Mouse (Mus musculus): ENCODE measurements around the gene B230217C12Rik.
A peak's percentile ranks its signal among the peaks of the same experiment; 100 is the strongest.
"Not testable (repeated sequence)": the region's sequence is repeated elsewhere in the genome, so short reads cannot be mapped to it uniquely, and the experiment has no call there.

B230217C12Rik gene

GRCm38 (mm10) chr11:97826414-97826813 lies 14.2 kb upstream of the B230217C12Rik start:
- peak in 1 of 2 experiments; percentile 54 for DNase-seq

DNA sequence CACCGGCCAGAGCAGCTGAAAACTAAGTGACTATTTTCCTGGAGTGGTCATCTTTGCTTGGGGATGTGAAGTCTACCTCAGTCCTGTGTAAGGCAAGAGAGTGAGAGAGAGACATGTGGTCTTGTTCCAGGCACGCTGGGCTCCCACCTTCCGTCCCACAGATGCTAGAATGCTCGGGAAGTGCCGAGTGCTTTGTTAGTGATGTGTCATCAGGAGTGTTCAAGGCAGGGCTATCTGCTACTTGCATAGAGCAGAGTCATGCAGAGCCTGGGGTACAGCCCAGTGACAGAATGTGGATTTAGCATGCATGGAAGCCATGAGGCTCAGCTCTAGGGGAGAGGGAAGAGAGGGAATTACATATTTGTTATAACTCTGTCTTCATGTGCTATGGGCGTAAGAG lies 12.9 kb upstream of the B230217C12Rik start:
- DNase-seq = peak in 1 of 2 experiments; percentile 10

GRCm38 (mm10) chr11:97829365-97829764 lies 11.2 kb upstream of the B230217C12Rik start:
- DNase-seq = no peak

- DNase-seq = peak in 1 of 2 experiments; percentile 58
These were observed 10.6 kb upstream of the B230217C12Rik start for GRCm38 (mm10) chr11:97829913-97830476.

DNA sequence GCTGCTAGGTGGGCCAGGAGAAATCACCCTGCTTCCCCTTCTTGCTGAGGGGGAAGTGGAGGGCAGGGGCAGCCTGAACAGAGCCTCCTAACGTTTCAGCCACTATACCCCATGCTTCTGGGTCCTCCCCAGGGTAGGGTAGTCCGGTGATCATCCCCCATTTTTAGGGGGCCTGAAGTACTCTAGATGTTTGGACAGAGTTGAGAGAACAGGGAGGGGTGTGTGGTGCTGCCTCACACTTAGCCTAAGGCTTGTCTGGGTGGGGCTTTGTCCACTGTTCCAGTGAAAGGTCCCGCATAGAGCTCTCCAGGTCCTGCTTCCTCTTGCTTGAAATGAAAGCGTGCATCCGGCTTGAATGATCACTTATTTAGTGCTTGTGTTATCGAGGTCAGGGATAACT lies 10.1 kb upstream of the B230217C12Rik start:
- DNase-seq = no peak

DNA sequence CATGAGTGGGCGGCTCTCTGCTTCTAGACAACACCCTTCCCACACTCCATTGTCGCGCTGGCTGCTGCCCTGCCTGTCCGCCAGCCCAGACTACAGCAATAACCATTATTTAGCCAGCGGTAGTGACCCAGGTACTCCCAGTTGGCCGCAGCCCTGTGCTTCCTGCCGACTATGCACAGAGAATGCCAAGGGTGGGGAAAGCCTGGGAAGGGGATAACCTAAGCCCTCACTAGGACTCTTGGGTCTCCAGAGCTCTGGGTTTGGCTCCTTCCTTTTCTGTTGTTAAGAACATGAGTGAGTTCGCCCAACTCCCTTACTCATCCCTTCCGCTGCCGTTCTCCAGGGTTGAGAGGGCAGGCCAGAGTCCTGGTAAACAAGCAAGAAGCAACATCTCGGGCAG lies 8.6 kb upstream of the B230217C12Rik start:
- no peak for DNase-seq

DNA sequence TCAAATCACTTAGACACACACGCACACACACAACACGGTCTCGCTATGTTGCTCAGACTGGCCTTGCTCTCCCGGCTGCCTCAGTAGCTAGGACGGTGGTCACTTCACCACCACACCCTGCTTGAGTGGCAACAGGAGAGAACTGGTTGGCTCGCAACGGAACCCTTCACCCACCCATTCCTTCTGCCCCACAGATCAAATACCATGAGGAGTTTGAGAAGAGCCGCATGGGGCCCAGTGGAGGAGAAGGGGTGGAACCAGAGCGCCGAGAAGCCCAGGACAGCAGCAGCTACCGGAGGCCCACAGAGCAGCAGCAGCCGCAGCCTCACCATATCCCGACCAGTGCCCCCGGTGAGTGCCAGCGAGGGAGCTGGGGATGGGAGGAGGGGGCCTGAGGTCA lies 7.2 kb upstream of the B230217C12Rik start:
- no peak for DNase-seq

DNA sequence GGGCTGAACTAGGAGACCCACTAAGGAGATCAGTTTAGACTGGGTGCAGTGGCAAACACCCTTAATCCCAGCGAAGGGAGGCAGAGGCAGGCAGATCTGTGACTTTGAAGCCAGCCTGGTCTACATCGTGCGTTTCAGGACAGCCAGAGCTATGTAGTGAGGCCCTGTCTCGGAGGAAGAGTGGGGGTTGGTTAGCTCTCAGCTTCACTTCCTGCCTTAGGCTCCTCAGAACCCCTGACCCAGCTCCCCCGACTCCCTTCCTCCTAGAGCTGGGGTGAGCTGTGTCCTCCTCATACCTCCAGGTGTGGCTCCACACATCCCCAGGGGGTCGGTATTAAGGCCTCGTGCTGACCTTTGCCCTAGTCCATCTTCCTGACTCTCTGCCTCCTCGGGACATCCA lies 4.0 kb upstream of the B230217C12Rik start:
- peak in 1 of 2 experiments; percentile 3 for DNase-seq

DNA sequence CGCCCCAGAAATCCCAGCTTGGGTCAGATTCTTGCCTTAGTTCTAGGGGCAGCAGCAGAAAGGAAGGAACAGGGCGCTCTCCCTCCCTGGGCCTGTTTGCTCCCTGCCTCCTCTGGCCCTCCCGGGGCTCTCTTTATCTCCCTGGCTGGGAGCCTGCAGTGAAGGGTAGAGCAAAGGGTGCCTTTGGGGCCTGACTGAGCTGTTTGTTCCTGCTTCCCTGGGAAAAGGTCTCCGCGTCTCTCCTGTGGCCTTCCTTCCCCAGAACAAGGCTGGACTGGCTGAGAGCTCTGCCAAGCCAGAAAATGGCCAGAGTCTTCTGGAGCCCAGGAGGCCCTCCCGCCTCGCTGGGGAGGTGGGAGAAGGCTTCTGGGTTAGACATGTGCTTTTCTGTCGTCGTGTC lies 3.5 kb upstream of the B230217C12Rik start:
- DNase-seq = not testable (repeated sequence)

DNA sequence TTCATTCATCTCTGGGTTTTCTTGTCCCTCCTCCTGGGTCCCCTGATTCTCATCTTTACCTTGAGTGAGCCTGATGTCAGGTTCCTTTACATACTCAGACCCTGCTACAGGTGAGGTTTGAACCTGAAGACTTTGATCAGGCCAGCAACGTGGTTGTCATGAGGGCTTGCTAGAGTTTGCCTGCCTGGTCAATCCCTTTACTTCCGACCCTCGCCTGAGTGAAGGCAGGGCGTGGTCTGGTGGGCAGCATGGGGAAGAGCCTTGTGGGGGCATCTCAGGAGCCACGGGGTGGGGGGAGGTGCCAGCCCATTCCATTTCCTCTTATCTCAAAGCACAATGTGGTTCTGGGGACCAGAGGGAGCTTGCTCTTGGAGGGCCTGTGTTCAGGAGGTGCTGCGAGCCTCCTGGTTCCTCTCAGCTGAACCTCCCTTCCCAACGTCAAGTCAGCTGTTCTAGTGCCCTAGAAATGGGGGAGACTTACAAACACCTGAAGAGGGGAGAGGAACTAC lies 2.9 kb upstream of the B230217C12Rik start:
- DNase-seq = no peak

GRCm38 (mm10) chr11:97838779-97839440 lies 1.7 kb upstream of the B230217C12Rik start:
- no peak for DNase-seq

GRCm38 (mm10) chr11:97839441-97840134 lies 992 bp upstream of the B230217C12Rik start:
- DNase-seq = no peak

GRCm38 (mm10) chr11:97840135-97840490 lies 467 bp upstream of the B230217C12Rik start:
- DNase-seq = no peak

- peak; percentile 58 to 66 for DNase-seq
These were observed 546 bp downstream of the B230217C12Rik start for GRCm38 (mm10) chr11:97840991-97841661.

DNA sequence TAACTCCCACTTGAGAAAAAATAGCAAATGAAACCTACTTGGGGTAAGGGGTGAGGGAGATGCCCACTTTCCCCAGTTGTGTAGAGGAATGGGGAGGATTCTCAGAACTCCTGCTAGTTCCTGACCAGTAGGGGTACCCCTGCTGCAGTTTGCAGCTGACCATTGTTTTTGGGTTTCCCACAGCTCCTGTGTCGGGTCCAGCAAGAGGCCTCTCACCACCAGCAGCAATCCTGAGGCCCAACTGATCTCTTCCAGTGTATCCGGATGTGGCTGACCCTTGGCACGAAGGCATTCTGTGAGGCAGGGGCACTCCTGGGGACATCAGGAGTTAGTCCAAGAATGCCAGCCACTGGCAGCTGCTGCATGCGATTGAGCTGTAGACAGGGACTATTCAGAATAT lies 1.4 kb downstream of the B230217C12Rik start:
- DNase-seq = no peak

DNA sequence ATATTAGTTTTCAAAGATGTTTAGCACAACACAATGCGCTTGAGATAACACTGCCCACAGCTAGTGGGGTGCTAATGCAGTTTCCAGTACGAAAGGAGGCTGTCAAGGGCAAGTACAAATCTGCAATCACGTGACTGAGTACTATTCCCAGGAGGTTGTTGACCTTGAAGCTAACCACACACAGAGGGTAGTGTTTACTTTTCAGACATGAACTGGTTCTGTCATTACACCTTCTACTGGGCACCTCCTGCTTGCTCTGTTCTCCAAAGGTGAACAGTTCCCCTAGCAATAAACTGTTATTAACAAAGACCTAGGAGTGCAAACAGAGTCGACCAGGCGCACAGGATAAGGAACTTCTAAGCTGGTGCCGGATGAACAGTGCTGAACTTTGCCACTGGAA lies 9.8 kb downstream of the B230217C12Rik start:
- no peak for DNase-seq

DNA sequence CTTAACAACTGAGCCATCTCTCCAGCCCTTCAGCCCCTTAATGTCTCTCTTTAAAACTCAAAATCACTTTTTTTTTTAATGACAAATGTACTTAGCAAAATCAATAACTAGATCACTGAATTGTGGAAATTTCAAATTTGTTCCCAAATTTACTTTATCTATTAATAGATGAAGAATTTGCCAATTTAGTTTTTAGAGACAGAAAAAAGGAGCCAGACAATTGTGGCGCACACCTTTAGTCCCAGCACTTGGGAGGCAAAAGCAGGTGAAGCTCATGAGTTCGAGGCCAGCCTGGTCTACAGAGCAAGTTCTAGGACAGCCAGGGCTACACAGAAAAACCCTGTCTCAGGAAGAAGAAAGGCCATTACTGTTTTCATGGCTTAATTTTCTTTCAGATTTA lies 11.0 kb downstream of the B230217C12Rik start:
- DNase-seq = no peak

- no peak for DNase-seq
These were observed 14.9 kb downstream of the B230217C12Rik start for GRCm38 (mm10) chr11:97855473-97855872.

GRCm38 (mm10) chr11:97862148-97862547 lies 21.6 kb downstream of the B230217C12Rik start:
- DNase-seq = no peak

GRCm38 (mm10) chr11:97865421-97865820 lies 24.8 kb downstream of the B230217C12Rik start:
- DNase-seq = no peak

GRCm38 (mm10) chr11:97866091-97866888 lies 25.7 kb downstream of the B230217C12Rik start:
- DNase-seq = no peak

DNA sequence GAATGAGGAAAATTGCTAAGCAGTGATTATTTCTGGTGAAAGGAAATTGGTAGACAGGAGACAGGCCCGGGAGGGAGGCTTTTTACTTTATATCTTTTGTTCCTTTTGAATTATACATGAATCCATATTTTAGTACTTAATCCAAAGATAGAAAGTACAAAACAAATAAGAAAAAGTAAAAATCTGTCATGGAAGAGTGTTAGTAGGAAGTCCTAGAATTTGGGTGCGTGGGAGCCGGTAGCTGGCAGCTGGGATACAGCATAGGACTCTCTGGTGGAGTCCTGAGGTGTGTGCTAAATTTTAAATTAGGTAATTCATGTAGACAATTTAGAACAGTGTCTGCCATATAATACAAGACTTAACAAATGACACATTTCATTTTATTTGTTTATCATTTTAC lies 27.0 kb downstream of the B230217C12Rik start:
- no peak for DNase-seq

DNA sequence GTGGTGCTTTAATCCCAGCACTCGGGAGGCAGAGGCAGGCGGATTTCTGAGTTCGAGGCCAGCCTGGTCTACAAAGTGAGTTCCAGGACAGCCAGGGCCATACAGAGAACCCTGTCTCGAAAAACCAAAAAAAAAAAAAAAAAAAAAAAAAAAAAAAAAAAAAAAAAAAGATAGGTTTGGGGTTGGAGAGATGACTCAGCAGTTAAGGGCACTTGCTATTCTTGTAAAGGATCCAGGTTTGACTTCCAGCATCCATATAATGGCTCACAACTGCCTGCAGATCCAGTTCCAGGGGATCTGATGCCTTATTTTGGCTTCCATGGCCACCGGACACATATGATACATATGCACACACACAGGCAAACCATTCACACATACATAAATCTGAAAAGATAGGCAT lies 31.8 kb downstream of the B230217C12Rik start:
- DNase-seq = not testable (repeated sequence)
